Mouse (Mus musculus) mouse embryonic stem cell (cell line): ENCODE results near the gene Picalm.
"Not testable (repeated sequence)": the region's sequence is repeated elsewhere in the genome, so short reads cannot be mapped to it uniquely, and the experiment has no call there.

Experiments
- in situ Hi-C, 2 experiments: fragments of 300-500 bp; cut with MboI; formaldehyde crosslinking; loops; 1 replicate in 1 of 2; 3 replicates in 1 of 2; pipeline ENCODE4 v1.14.3; 2019 to 2020; ENCODE audit warnings: low sequenced_read_pairs in 2 of 2, low pct_unique_long_range_greater_than_20kb in 1 of 2, mixed read lengths in 1 of 2; ENCODE audit not compliant: unreplicated experiment in 1 of 2

The Picalm gene

GRCm38 (mm10) chr7:90175576-90175975 lies 45.6 kb downstream of the Picalm start:
- in situ Hi-C loops, result no loop called here

- in situ Hi-C loops, result no loop called here
Observed at GRCm38 (mm10) chr7:90180635-90181034, 50.6 kb downstream of the Picalm start.

- in situ Hi-C loops, result no loop called here
Observed at GRCm38 (mm10) chr7:90200251-90200650, 70.2 kb downstream of the Picalm start.

- in situ Hi-C loops, result no loop called here
Observed at GRCm38 (mm10) chr7:90201877-90202465, 72.0 kb downstream of the Picalm start.

- in situ Hi-C loops, result no loop called here
Observed at GRCm38 (mm10) chr7:90203914-90204313, 73.9 kb downstream of the Picalm start.

GRCm38 (mm10) chr7:90210116-90210515 lies 80.1 kb downstream of the Picalm start:
- in situ Hi-C loops, result no loop called here

GRCm38 (mm10) chr7:90210947-90211346 lies 80.9 kb downstream of the Picalm start:
- in situ Hi-C loops, result no loop called here

- in situ Hi-C loops, result no loop called here
Observed at GRCm38 (mm10) chr7:90216511-90216910, 86.5 kb downstream of the Picalm start.

GRCm38 (mm10) chr7:90218122-90218521 lies 88.1 kb downstream of the Picalm start:
- in situ Hi-C loops, result no loop called here

- in situ Hi-C loops, result no loop called here
Observed at GRCm38 (mm10) chr7:90221487-90221886, 91.5 kb downstream of the Picalm start.

- in situ Hi-C loops, result no loop called here
Observed at GRCm38 (mm10) chr7:90228075-90228474, 98.1 kb downstream of the Picalm start.

GRCm38 (mm10) chr7:90228884-90229283 lies 98.9 kb downstream of the Picalm start:
- in situ Hi-C loops, result not testable (repeated sequence)

GRCm38 (mm10) chr7:90231431-90231830 lies 101.4 kb downstream of the Picalm start:
- in situ Hi-C loops, result no loop called here

GRCm38 (mm10) chr7:90233921-90234320 lies 103.9 kb downstream of the Picalm start:
- in situ Hi-C loops, result no loop called here

- in situ Hi-C loops, result no loop called here
Observed at GRCm38 (mm10) chr7:90236289-90236905, 106.4 kb downstream of the Picalm start.

- in situ Hi-C loops, result no loop called here
Observed at GRCm38 (mm10) chr7:90243151-90243550, 113.1 kb downstream of the Picalm start.

- in situ Hi-C loops, result no loop called here
Observed at GRCm38 (mm10) chr7:90243643-90244042, 113.6 kb downstream of the Picalm start.

GRCm38 (mm10) chr7:90252946-90253345 lies 122.9 kb downstream of the Picalm start:
- in situ Hi-C loops, result no loop called here

- in situ Hi-C loops, result no loop called here
Observed at GRCm38 (mm10) chr7:90258701-90259100, 128.7 kb downstream of the Picalm start.

- in situ Hi-C loops, result no loop called here
Observed at GRCm38 (mm10) chr7:90259899-90260298, 129.9 kb downstream of the Picalm start.
